Mouse (Mus musculus) gastrocnemius, postnatal 10 days (tissue): ENCODE measurements around the gene Hdgfl2. TPM values are rescaled to one million over a fixed set of nuclear protein-coding genes. Genes with fewer than 3 reads are reported as not detected.

Source experiments
- total RNA-seq, 2 experiments: library from RNA; stranded (reverse); gene quantifications; 2 replicates each; pipeline ENCODE4 v1.2.3; 2021

Gene Hdgfl2
- total RNA-seq, 2 experiments from 2014 or later: 37.7 to 45.7 TPM

Other genes with a start within 250 kb of the Hdgfl2 start
- 1 to 10 TPM; 4.2 to 5.1 TPM for gene Zfp119a, start 200.7 kb upstream of the Hdgfl2 start, total RNA-seq
- gene Zfp959, start 187.5 kb upstream of the Hdgfl2 start, total RNA-seq: 1 to 10 TPM; 3.6 to 4.5 TPM
- gene Zfp119b, start 130.1 kb upstream of the Hdgfl2 start, total RNA-seq: 1 to 10 TPM; 3.5 to 4.0 TPM
- gene Ebi3, start 127.0 kb upstream of the Hdgfl2 start, total RNA-seq: 1 to 10 TPM in 1 of 2 experiments, under 1 TPM in 1; 0.75 to 1.6 TPM
- 10 to 100 TPM; 11.1 to 11.6 TPM for gene Yju2, start 120.5 kb upstream of the Hdgfl2 start, total RNA-seq
- gene Shd, start 109.2 kb upstream of the Hdgfl2 start, total RNA-seq: 1 to 10 TPM in 1 of 2 experiments, under 1 TPM in 1; 0.87 to 1.2 TPM
- gene Fsd1, start 93.1 kb upstream of the Hdgfl2 start, total RNA-seq: 1 to 10 TPM in 1 of 2 experiments, under 1 TPM in 1; 0.49 to 1.0 TPM
- 1 to 10 TPM; 4.7 to 8.1 TPM for gene Stap2, start 74.0 kb upstream of the Hdgfl2 start, total RNA-seq
- 10 to 100 TPM; 31.6 to 36.9 TPM for gene Mpnd, start 73.9 kb upstream of the Hdgfl2 start, total RNA-seq
- gene Sh3gl1, start 43.0 kb upstream of the Hdgfl2 start, total RNA-seq: 10 to 100 TPM; 25.7 to 35.0 TPM
- gene Chaf1a, start 39.2 kb upstream of the Hdgfl2 start, total RNA-seq: 1 to 10 TPM; 3.6 to 8.7 TPM
- gene Ubxn6, start 4.6 kb upstream of the Hdgfl2 start, total RNA-seq: 10 to 100 TPM; 37.8 to 39.0 TPM
- 100 to 1,000 TPM in 1 of 2 experiments, 10 to 100 TPM in 1; 75.2 to 106 TPM for gene Plin4, start 30.2 kb downstream of the Hdgfl2 start, total RNA-seq
- gene Plin5, start 38.0 kb downstream of the Hdgfl2 start, total RNA-seq: 10 to 100 TPM; 19.2 to 19.9 TPM
- gene Lrg1, start 42.4 kb downstream of the Hdgfl2 start, total RNA-seq: 1 to 10 TPM; 1.4 to 3.1 TPM
- gene Sema6b, start 60.7 kb downstream of the Hdgfl2 start, total RNA-seq: 10 to 100 TPM; 14.4 to 14.7 TPM
- gene Tnfaip8l1, start 82.8 kb downstream of the Hdgfl2 start, total RNA-seq: 1 to 10 TPM; 5.0 to 5.3 TPM
- gene Mydgf, start 104.3 kb downstream of the Hdgfl2 start, total RNA-seq: 10 to 100 TPM; 28.8 to 36.5 TPM
- gene Dpp9, start 139.3 kb downstream of the Hdgfl2 start, total RNA-seq: 10 to 100 TPM; 21.7 to 24.3 TPM
- gene Fem1a, start 177.2 kb downstream of the Hdgfl2 start, total RNA-seq: 10 to 100 TPM; 91.9 to 99.8 TPM
- gene Ticam1, start 197.2 kb downstream of the Hdgfl2 start, total RNA-seq: 1 to 10 TPM; 6.6 to 6.8 TPM
- gene Plin3, start 213.2 kb downstream of the Hdgfl2 start, total RNA-seq: 10 to 100 TPM; 37.2 to 41.7 TPM
- gene Arrdc5, start 220.7 kb downstream of the Hdgfl2 start, total RNA-seq: not detected
- 10 to 100 TPM; 14.4 to 20.3 TPM for gene Uhrf1, start 223.7 kb downstream of the Hdgfl2 start, total RNA-seq
- 10 to 100 TPM; 24.9 to 28.6 TPM for gene Kdm4b, start 246.4 kb downstream of the Hdgfl2 start, total RNA-seq